Mouse (Mus musculus): Measurements from ENCODE around the gene Gpatch1. TPM values are rescaled to one million over a fixed set of nuclear protein-coding genes. Genes with fewer than 3 reads are reported as not detected.

The Gpatch1 gene
- polyA plus RNA-seq, 1 experiment from 2014 or later: 20.8 TPM

DNA sequence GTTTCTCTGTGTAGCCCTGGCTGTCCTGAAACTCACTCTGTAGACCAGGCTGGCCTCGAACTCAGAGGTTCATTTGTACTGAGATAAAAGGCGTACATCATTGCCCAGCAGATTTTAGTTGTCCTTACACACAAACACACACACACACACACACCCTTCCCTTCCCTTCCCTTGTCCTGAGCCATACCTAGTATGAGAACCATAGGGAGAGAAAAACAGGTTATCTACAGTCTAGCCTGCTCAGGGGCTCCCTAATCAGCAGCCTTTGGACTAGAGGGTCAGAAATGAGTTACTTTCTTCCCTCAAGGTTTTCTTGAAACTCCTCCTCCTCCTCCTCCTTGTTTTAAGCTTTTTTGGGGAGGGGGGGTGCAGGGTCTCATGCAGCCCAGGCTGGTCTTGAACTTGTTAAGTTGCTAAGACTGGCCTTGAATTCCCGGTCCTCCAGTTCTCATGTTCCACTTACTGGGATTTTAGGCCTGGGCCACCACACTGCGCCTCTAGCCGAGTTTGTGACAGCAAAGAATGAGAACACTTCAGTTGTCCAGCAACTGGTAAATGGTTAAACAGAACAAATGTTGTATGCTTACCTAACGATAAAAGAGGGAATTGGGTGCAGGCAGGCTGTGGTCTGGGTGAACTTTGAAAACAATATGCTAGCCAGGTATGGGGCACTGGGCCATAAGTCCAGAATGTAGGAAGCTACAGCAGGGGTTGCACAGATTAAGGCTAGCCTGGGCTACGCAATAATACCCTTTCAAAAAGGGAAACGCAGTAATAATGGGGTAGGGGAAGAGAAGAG, 31.8 kb upstream of the Gpatch1 start:
- 93% methylated on average over 8 of the region's 8 CpGs for WGBS

DNA sequence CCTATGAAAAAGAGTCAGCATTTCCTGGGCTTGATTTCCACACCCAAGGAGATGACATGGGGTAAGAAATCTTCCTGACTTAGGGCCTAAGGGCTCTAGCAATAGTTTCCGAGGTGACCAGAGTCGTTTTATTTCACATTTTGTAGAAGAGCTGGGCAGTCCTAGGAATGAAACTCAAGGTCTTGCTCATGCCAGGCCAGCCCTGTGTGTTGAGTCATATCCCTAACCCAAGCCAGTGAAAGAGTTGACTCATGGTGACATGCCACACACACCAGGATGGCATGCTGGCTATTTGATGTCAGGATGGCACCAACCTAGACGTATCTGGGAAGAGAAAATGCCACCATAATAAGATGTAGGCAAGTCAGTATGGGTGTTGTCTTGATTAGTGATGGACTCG, 30.8 kb upstream of the Gpatch1 start:
- no peaks in the 10 kb centered on the region for H3K27me3 ChIP-seq (ENCODE audit: control insufficient read depth, insufficient read depth, low read depth, low read length)
- H3K4me2 ChIP-seq (ENCODE audit: low read length): no peak overlapping the region
- no peak for ATAC-seq
- no peak overlapping the region for H3K4me3 ChIP-seq (ENCODE audit: low read depth, low read length)
- no peaks in the 10 kb centered on the region for H3K4me1 ChIP-seq (ENCODE audit: control insufficient read depth, insufficient read depth, low read length)
- H3K27ac ChIP-seq (ENCODE audit: low read length): no peak overlapping the region
- H3K9me3 ChIP-seq (replicated peaks; ENCODE audit: control insufficient read depth, low read length, poor library complexity, severe bottlenecking): no peaks in the 10 kb centered on the region
- 85% methylated on average over 4 of the region's 4 CpGs for WGBS
- H3K9ac ChIP-seq (ENCODE audit: low read depth, low read length): no peak overlapping the region
- H3K36me3 ChIP-seq (ENCODE audit: control insufficient read depth, insufficient read depth, low read length): no peaks in the 10 kb centered on the region

More for the DNA sequence above, 31.8 kb upstream of the Gpatch1 start:
- Histone ChIP-seq H3K9me3 (replicated peaks; ENCODE audit: control insufficient read depth, low read length, poor library complexity, severe bottlenecking) (no peaks in the 10 kb centered on the region), H3K4me1 (ENCODE audit: control insufficient read depth, insufficient read depth, low read length) (no peaks in the 10 kb centered on the region), H3K27ac (ENCODE audit: low read length) (no peak overlapping the region), H3K4me2 (ENCODE audit: low read length) (no peak overlapping the region), H3K36me3 (ENCODE audit: control insufficient read depth, insufficient read depth, low read length) (no peaks in the 10 kb centered on the region), H3K9ac (ENCODE audit: low read depth, low read length) (no peak overlapping the region), H3K27me3 (ENCODE audit: control insufficient read depth, insufficient read depth, low read depth, low read length) (no peaks in the 10 kb centered on the region), H3K4me3 (ENCODE audit: low read depth, low read length) (no peak overlapping the region)
- ATAC-seq: no peak

DNA sequence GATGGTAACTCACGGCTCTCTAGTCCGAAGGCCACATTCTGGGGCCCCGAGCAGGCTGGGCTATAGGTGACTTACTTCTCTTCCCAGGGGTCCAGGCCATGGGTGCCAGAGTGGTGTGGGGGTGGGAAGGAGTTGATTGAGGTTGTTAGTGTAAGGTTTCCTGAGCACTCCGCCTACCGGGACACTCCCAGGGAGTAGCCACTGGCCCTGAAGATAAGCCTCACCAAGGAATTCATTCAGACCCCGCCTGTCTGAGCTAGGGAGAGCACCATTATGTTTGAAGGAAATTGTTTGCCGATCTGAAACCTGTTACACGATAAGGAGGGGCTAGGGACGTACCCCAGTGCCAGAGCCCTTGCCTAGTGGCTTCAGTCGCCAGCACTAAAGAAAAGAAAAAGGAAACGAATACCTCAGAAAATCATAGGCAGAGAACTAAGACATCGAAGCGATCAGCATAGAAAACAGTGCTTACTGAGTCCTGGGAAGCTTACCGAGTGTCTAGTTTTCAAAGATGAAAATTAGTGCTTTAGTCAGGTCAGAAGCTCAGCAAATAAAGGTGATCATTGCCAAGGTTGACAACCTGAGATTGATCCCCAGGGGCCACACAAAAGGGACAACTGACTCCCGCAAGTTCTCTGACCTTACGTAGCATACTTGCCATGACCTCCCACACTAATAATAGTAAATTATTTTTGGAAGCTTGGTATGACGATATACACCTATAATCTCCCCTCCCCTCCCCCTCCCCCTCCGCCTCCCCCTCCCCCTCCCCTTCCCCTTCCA, 29.9 kb upstream of the Gpatch1 start:
- Histone ChIP-seq H3K9ac (ENCODE audit: low read depth, low read length) (no peak overlapping the region), H3K4me1 (ENCODE audit: control insufficient read depth, insufficient read depth, low read length) (no peaks in the 10 kb centered on the region), H3K36me3 (ENCODE audit: control insufficient read depth, insufficient read depth, low read length) (no peaks in the 10 kb centered on the region), H3K27me3 (ENCODE audit: control insufficient read depth, insufficient read depth, low read depth, low read length) (no peaks in the 10 kb centered on the region), H3K27ac (ENCODE audit: low read length) (no peak overlapping the region), H3K9me3 (replicated peaks; ENCODE audit: control insufficient read depth, low read length, poor library complexity, severe bottlenecking) (no peaks in the 10 kb centered on the region), H3K4me3 (ENCODE audit: low read depth, low read length) (no peak overlapping the region), H3K4me2 (ENCODE audit: low read length) (no peak overlapping the region)
- WGBS: 77% methylated on average over 17 of the region's 18 CpGs
- no peak for ATAC-seq

DNA sequence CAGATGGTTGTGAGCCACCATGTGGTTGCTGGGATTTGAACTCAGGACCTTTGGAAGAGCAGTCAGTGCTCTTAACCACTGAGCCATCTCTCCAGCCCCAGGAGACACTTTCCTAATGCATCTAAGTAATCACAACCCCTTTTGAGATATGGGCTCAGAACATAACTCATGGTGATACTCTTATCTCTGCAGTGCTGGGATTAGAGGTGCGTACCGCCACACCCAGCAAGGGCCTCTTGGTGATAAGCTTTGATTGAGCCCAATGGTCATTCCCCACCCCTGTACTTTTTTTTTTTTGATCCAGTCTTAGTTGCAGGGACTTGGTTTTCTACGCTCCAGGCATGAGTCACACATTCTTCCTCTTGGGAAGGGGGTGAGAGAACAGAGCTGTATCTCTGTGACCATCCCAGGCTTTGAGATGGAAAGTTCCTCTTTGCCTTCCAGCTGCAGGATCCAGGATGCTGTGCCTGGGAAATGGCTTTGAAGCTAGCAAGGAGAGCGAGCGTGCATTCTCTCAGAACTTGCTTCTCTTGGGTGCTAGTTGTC, 26.6 kb upstream of the Gpatch1 start:
- Histone ChIP-seq H3K4me2 (ENCODE audit: low read length) (no peak overlapping the region), H3K4me1 (ENCODE audit: control insufficient read depth, insufficient read depth, low read length) (no peaks in the 10 kb centered on the region), H3K9ac (ENCODE audit: low read depth, low read length) (no peak overlapping the region), H3K36me3 (ENCODE audit: control insufficient read depth, insufficient read depth, low read length) (no peaks in the 10 kb centered on the region), H3K9me3 (replicated peaks; ENCODE audit: control insufficient read depth, low read length, poor library complexity, severe bottlenecking) (no peaks in the 10 kb centered on the region), H3K27me3 (ENCODE audit: control insufficient read depth, insufficient read depth, low read depth, low read length) (no peaks in the 10 kb centered on the region), H3K4me3 (ENCODE audit: low read depth, low read length) (no peak overlapping the region), H3K27ac (ENCODE audit: low read length) (no peak overlapping the region)
- ATAC-seq: no peak
- WGBS: 96% methylated on average over 5 of the region's 5 CpGs

DNA sequence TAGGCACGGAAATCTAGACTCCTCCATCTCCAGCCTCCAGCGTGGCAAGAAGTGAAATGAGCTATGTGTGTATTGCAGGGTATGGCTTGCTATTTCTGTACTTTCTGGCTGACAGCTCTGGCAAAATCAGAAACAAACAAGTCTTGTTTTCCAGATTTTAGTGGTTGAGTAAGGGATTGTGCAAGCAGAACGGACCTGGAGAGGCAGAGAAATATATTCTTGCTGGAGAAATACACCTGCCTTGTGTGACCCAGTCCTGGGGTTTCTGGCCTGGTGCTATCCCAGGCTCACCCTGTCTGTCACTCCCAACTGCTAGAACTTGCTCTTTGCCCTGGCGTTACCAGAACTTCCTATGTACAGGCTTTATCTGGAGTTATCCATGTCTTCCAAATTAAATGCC, 24.3 kb upstream of the Gpatch1 start:
- H3K36me3 ChIP-seq (ENCODE audit: control insufficient read depth, insufficient read depth, low read length): no peaks in the 10 kb centered on the region
- no peak overlapping the region for H3K4me2 ChIP-seq (ENCODE audit: low read length)
- 74% methylated on average over 4 of the region's 4 CpGs for WGBS
- ATAC-seq: no peak
- no peak overlapping the region for H3K9ac ChIP-seq (ENCODE audit: low read depth, low read length)
- H3K9me3 ChIP-seq (replicated peaks; ENCODE audit: control insufficient read depth, low read length, poor library complexity, severe bottlenecking): no peaks in the 10 kb centered on the region
- H3K27ac ChIP-seq (ENCODE audit: low read length): no peak overlapping the region
- H3K4me3 ChIP-seq (ENCODE audit: low read depth, low read length): no peak overlapping the region
- H3K4me1 ChIP-seq (ENCODE audit: control insufficient read depth, insufficient read depth, low read length): no peaks in the 10 kb centered on the region
- no peaks in the 10 kb centered on the region for H3K27me3 ChIP-seq (ENCODE audit: control insufficient read depth, insufficient read depth, low read depth, low read length)

DNA sequence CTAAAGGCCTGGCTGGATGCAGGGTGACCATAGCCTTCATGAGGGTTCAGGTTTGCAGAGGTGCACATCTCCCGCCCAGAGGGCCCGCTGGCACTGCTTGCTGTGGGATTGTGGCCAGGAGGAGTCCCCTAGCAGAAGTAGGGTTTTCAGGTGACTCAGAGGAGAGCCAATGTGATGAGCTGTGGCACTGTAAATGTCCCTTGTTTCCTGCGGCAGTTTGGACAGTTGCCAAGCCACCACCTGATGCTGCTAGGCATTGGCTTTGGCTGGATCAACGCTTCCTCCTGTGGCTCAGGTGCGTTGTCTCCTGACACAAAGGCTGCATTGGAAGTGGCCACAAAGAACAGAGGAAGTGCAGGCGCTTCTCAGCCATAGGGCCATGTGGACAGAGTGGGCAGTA, 23.0 kb upstream of the Gpatch1 start:
- H3K4me1 ChIP-seq (ENCODE audit: control insufficient read depth, insufficient read depth, low read length): no peaks in the 10 kb centered on the region
- no peak overlapping the region for H3K9ac ChIP-seq (ENCODE audit: low read depth, low read length)
- H3K4me2 ChIP-seq (ENCODE audit: low read length): no peak overlapping the region
- no peak overlapping the region for H3K27ac ChIP-seq (ENCODE audit: low read length)
- no peaks in the 10 kb centered on the region for H3K36me3 ChIP-seq (ENCODE audit: control insufficient read depth, insufficient read depth, low read length)
- 0 out of 2 replicates have a peak, but pooled peaks cover 3% of the 10 kb centered on the region for H3K27me3 ChIP-seq (ENCODE audit: control insufficient read depth, insufficient read depth, low read depth, low read length)
- H3K4me3 ChIP-seq (ENCODE audit: low read depth, low read length): no peak overlapping the region
- WGBS: 87% methylated on average over 6 of the region's 6 CpGs
- no peak for ATAC-seq
- no peaks in the 10 kb centered on the region for H3K9me3 ChIP-seq (replicated peaks; ENCODE audit: control insufficient read depth, low read length, poor library complexity, severe bottlenecking)

DNA sequence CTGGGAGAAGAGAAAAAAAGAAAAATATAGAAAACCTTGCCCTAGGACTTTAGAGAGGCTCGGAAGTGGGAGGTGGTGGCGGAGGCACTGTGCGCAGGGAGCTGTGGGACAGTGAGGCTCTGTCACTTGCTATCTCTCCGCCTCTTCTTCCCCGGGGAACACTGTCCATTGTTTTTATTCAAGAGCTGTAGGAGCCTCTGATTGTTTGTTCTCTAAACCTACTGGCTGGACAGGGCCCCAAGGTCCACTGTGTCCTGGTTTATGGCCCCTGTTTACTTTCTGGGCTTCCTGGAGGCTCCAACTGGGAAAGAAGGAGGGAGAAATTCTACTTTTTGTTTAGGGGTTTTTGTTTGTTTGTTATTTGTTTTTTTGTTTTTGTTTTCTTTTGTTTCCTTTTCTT, 22.0 kb upstream of the Gpatch1 start:
- 25% methylated on average over 5 of the region's 5 CpGs for WGBS
- Histone ChIP-seq H3K27me3 (ENCODE audit: control insufficient read depth, insufficient read depth, low read depth, low read length) (0 out of 2 replicates have a peak, but pooled peaks cover 3% of the 10 kb centered on the region), H3K36me3 (ENCODE audit: control insufficient read depth, insufficient read depth, low read length) (no peaks in the 10 kb centered on the region), H3K4me2 (ENCODE audit: low read length) (no peak overlapping the region), H3K9me3 (replicated peaks; ENCODE audit: control insufficient read depth, low read length, poor library complexity, severe bottlenecking) (no peaks in the 10 kb centered on the region), H3K27ac (ENCODE audit: low read length) (no peak overlapping the region), H3K9ac (ENCODE audit: low read depth, low read length) (no peak overlapping the region), H3K4me1 (ENCODE audit: control insufficient read depth, insufficient read depth, low read length) (peaks cover 1% of the 10 kb centered on the region; the same call in 1 of the 2 replicates), H3K4me3 (ENCODE audit: low read depth, low read length) (no peak overlapping the region)
- ATAC-seq: no peak

DNA sequence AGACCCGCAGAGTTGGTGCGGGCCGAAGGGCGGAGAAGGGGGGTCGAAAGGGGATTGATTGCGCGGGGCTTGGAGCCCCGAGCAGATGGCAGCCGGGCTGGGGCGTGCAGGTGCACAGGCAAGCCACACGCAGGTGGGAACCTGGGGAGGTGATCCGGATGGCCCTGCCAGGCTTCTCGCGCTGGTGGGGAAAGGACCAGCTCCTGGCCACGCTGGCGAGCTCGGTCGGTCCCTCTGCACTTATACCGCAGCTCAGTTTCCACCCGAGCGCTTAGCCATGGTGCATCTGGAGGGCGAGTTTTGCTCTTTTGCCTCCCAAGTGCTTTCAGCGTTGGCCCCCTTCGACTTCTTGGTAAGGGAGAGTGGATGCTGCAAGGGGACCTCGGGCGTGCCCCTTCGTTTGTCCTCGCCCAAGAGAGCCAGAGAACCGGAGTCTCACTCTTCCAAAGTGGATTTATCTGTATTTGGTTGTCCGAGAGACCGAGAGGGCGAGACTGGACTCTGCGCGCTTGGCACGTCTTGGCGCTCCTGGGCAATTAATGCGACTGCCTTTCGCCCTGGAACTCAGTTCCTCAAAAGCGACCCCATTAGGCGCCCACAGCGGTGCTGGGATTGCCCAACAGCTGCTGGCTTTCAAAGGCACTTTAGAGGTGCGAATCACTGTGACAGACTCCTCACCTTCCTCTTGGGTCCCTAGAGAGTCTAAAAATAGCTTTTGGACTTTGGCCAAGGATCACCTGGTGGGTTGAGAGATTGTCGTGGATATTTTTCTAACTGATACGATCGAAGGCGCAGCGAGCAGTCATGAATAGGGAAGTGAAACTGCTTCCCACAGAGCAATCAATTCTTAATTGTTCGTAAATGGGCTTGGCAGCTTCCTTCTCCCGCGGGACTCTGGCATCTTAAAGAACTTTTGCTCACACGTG, 16.6 kb upstream of the Gpatch1 start:
- Histone ChIP-seq H3K4me1 (ENCODE audit: control insufficient read depth, insufficient read depth, low read length) (peaks cover 9% of the 10 kb centered on the region; the same call in 1 of the 2 replicates), H3K27me3 (ENCODE audit: control insufficient read depth, insufficient read depth, low read depth, low read length) (peaks cover 6% of the 10 kb centered on the region; the same call in 1 of the 2 replicates), H3K36me3 (ENCODE audit: control insufficient read depth, insufficient read depth, low read length) (no peaks in the 10 kb centered on the region), H3K27ac (ENCODE audit: low read length) (no peak overlapping the region), H3K9ac (ENCODE audit: low read depth, low read length) (peak overlapping the region; percentile 51), H3K4me3 (ENCODE audit: low read depth, low read length) (peak overlapping the region; percentile 57), H3K4me2 (ENCODE audit: low read length) (peak overlapping the region; percentile 96), H3K9me3 (replicated peaks; ENCODE audit: control insufficient read depth, low read length, poor library complexity, severe bottlenecking) (no peaks in the 10 kb centered on the region)
- ATAC-seq: peak; percentile 46
- under 1% methylated on average over 50 of the region's 51 CpGs for WGBS

Measured in midbrain, embryonic 16.5 days (tissue).